Mouse (Mus musculus): ENCODE data around the gene Pip5k1c. TPM values are rescaled to one million over a fixed set of nuclear protein-coding genes. Genes with fewer than 3 reads are reported as not detected.

Gene Pip5k1c
- polyA plus RNA-seq, 1 experiment from 2014 or later, result 50.1 TPM

GRCm38 (mm10) chr10:81257158-81258039 is 35.4 kb upstream of the Pip5k1c start:
- ATAC-seq (ENCODE audit: insufficient number of reproducible peaks, insufficient read depth, low FRiP score, low read depth), result no peak
- Histone ChIP-seq H3K36me3 (ENCODE audit: control insufficient read depth, insufficient read depth, low read length) (no peaks in the 10 kb centered on the region), H3K4me3 (ENCODE audit: low read depth, low read length) (peak overlapping the region; percentile 43), H3K27me3 (ENCODE audit: control insufficient read depth, insufficient read depth, low read length) (peaks cover 28% of the 10 kb centered on the region), H3K4me1 (ENCODE audit: control insufficient read depth, insufficient read depth, low read length) (peaks cover 8% of the 10 kb centered on the region; the same call in 1 of the 2 replicates), H3K4me2 (replicated peaks; ENCODE audit: low read depth, low read length) (peak overlapping the region; percentile 76), H3K9ac (replicated peaks; ENCODE audit: low read depth, low read length) (peak overlapping the region; percentile 28; the same call in 1 of the 2 replicates), H3K9me3 (ENCODE audit: control insufficient read depth, low read depth, low read length) (peaks cover 6% of the 10 kb centered on the region; the same call in 1 of the 2 replicates), H3K27ac (ENCODE audit: low read length) (no peak overlapping the region)
- 2% methylated on average over 61 of the region's 62 CpGs for WGBS

GRCm38 (mm10) chr10:81259225-81259884 is 33.4 kb upstream of the Pip5k1c start:
- peaks cover 11% of the 10 kb centered on the region; the same call in 1 of the 2 replicates for H3K36me3 ChIP-seq (ENCODE audit: control insufficient read depth, insufficient read depth, low read length)
- ATAC-seq (ENCODE audit: insufficient number of reproducible peaks, insufficient read depth, low FRiP score, low read depth), result no peak
- H3K4me3 ChIP-seq (ENCODE audit: low read depth, low read length), result no peak overlapping the region
- no peak overlapping the region for H3K27ac ChIP-seq (ENCODE audit: low read length)
- 45% methylated on average over 21 of the region's 21 CpGs for WGBS
- H3K9ac ChIP-seq (replicated peaks; ENCODE audit: low read depth, low read length), result no peak overlapping the region
- H3K4me2 ChIP-seq (replicated peaks; ENCODE audit: low read depth, low read length), result no peak overlapping the region
- peaks cover 19% of the 10 kb centered on the region for H3K27me3 ChIP-seq (ENCODE audit: control insufficient read depth, insufficient read depth, low read length)
- H3K9me3 ChIP-seq (ENCODE audit: control insufficient read depth, low read depth, low read length), result peaks cover 6% of the 10 kb centered on the region; the same call in 1 of the 2 replicates
- peaks cover 8% of the 10 kb centered on the region; the same call in 1 of the 2 replicates for H3K4me1 ChIP-seq (ENCODE audit: control insufficient read depth, insufficient read depth, low read length)

GRCm38 (mm10) chr10:81261025-81261424 is 31.7 kb upstream of the Pip5k1c start:
- no peak for ATAC-seq (ENCODE audit: insufficient number of reproducible peaks, insufficient read depth, low FRiP score, low read depth)
- peaks cover 6% of the 10 kb centered on the region; the same call in 1 of the 2 replicates for H3K9me3 ChIP-seq (ENCODE audit: control insufficient read depth, low read depth, low read length)
- H3K4me3 ChIP-seq (ENCODE audit: low read depth, low read length), result no peak overlapping the region
- H3K27ac ChIP-seq (ENCODE audit: low read length), result no peak overlapping the region
- H3K4me1 ChIP-seq (ENCODE audit: control insufficient read depth, insufficient read depth, low read length), result peaks cover 8% of the 10 kb centered on the region; the same call in 1 of the 2 replicates
- peaks cover 24% of the 10 kb centered on the region; the same call in 1 of the 2 replicates for H3K36me3 ChIP-seq (ENCODE audit: control insufficient read depth, insufficient read depth, low read length)
- H3K27me3 ChIP-seq (ENCODE audit: control insufficient read depth, insufficient read depth, low read length), result peaks cover 19% of the 10 kb centered on the region
- no peak overlapping the region for H3K4me2 ChIP-seq (replicated peaks; ENCODE audit: low read depth, low read length)
- no peak overlapping the region for H3K9ac ChIP-seq (replicated peaks; ENCODE audit: low read depth, low read length)
- 97% methylated on average over 4 of the region's 4 CpGs for WGBS

GRCm38 (mm10) chr10:81265540-81265939 is 27.2 kb upstream of the Pip5k1c start:
- Histone ChIP-seq H3K4me1 (ENCODE audit: control insufficient read depth, insufficient read depth, low read length) (peaks cover 6% of the 10 kb centered on the region), H3K27ac (ENCODE audit: low read length) (no peak overlapping the region), H3K27me3 (ENCODE audit: control insufficient read depth, insufficient read depth, low read length) (no peaks in the 10 kb centered on the region), H3K4me2 (replicated peaks; ENCODE audit: low read depth, low read length) (peak overlapping the region; percentile 60), H3K9ac (replicated peaks; ENCODE audit: low read depth, low read length) (no peak overlapping the region), H3K36me3 (ENCODE audit: control insufficient read depth, insufficient read depth, low read length) (peaks cover 24% of the 10 kb centered on the region; the same call in 1 of the 2 replicates), H3K9me3 (ENCODE audit: control insufficient read depth, low read depth, low read length) (peaks cover 3% of the 10 kb centered on the region; the same call in 1 of the 2 replicates), H3K4me3 (ENCODE audit: low read depth, low read length) (no peak overlapping the region; the same call in 1 of the 2 replicates)
- WGBS, result 94% methylated on average over 8 of the region's 8 CpGs
- ATAC-seq (ENCODE audit: insufficient number of reproducible peaks, insufficient read depth, low FRiP score, low read depth), result no peak

- peaks cover 6% of the 10 kb centered on the region for H3K4me1 ChIP-seq (ENCODE audit: control insufficient read depth, insufficient read depth, low read length)
- H3K27me3 ChIP-seq (ENCODE audit: control insufficient read depth, insufficient read depth, low read length), result no peaks in the 10 kb centered on the region
- H3K4me2 ChIP-seq (replicated peaks; ENCODE audit: low read depth, low read length), result peak within 1 kb of the TSS; percentile 81
- H3K27ac ChIP-seq (ENCODE audit: low read length), result peak within 1 kb of the TSS; percentile 77; the same call in 1 of the 2 replicates
- under 1% methylated on average over 48 of the region's 48 CpGs for WGBS
- H3K9me3 ChIP-seq (ENCODE audit: control insufficient read depth, low read depth, low read length), result no peaks in the 10 kb centered on the region
- H3K9ac ChIP-seq (replicated peaks; ENCODE audit: low read depth, low read length), result peak within 1 kb of the TSS; percentile 56
- ATAC-seq (ENCODE audit: insufficient number of reproducible peaks, insufficient read depth, low FRiP score, low read depth), result peak; percentile 94
- H3K4me3 ChIP-seq (ENCODE audit: low read depth, low read length), result peak within 1 kb of the TSS; percentile 69
- peaks cover 28% of the 10 kb centered on the region; the same call in 1 of the 2 replicates for H3K36me3 ChIP-seq (ENCODE audit: control insufficient read depth, insufficient read depth, low read length)
Measured at GRCm38 (mm10) chr10:81266211-81267105, 26.3 kb upstream of the Pip5k1c start, which contains the start of the genes Mrpl54 and Apba3. TSS of gene Mrpl54 (minus strand) at chr10:81266934. TSS of gene Apba3 (plus strand) at chr10:81266960.

GRCm38 (mm10) chr10:81268056-81268455 is 24.7 kb upstream of the Pip5k1c start:
- 3% methylated on average over 23 of the region's 23 CpGs for WGBS

GRCm38 (mm10) chr10:81268643-81269412 is 23.9 kb upstream of the Pip5k1c start:
- peaks cover 44% of the 10 kb centered on the region for H3K36me3 ChIP-seq (ENCODE audit: control insufficient read depth, insufficient read depth, low read length)
- no peaks in the 10 kb centered on the region for H3K27me3 ChIP-seq (ENCODE audit: control insufficient read depth, insufficient read depth, low read length)
- peak overlapping the region; percentile 52; the same call in 1 of the 2 replicates for H3K27ac ChIP-seq (ENCODE audit: low read length)
- H3K9ac ChIP-seq (replicated peaks; ENCODE audit: low read depth, low read length), result peak overlapping the region; percentile 83
- H3K4me1 ChIP-seq (ENCODE audit: control insufficient read depth, insufficient read depth, low read length), result peaks cover 6% of the 10 kb centered on the region
- peak overlapping the region; percentile 69 for H3K4me3 ChIP-seq (ENCODE audit: low read depth, low read length)
- H3K9me3 ChIP-seq (ENCODE audit: control insufficient read depth, low read depth, low read length), result no peaks in the 10 kb centered on the region
- 81% methylated on average over 16 of the region's 16 CpGs for WGBS
- ATAC-seq (ENCODE audit: insufficient number of reproducible peaks, insufficient read depth, low FRiP score, low read depth), result no peak
- H3K4me2 ChIP-seq (replicated peaks; ENCODE audit: low read depth, low read length), result peak overlapping the region; percentile 81

More at GRCm38 (mm10) chr10:81268056-81268455, 24.7 kb upstream of the Pip5k1c start:
- Histone ChIP-seq H3K9ac (replicated peaks; ENCODE audit: low read depth, low read length) (peak overlapping the region; percentile 83), H3K36me3 (ENCODE audit: control insufficient read depth, insufficient read depth, low read length) (peaks cover 44% of the 10 kb centered on the region), H3K9me3 (ENCODE audit: control insufficient read depth, low read depth, low read length) (no peaks in the 10 kb centered on the region), H3K4me3 (ENCODE audit: low read depth, low read length) (peak overlapping the region; percentile 69), H3K27ac (ENCODE audit: low read length) (peak overlapping the region; percentile 52; the same call in 1 of the 2 replicates), H3K4me2 (replicated peaks; ENCODE audit: low read depth, low read length) (peak overlapping the region; percentile 81), H3K4me1 (ENCODE audit: control insufficient read depth, insufficient read depth, low read length) (peaks cover 6% of the 10 kb centered on the region), H3K27me3 (ENCODE audit: control insufficient read depth, insufficient read depth, low read length) (no peaks in the 10 kb centered on the region)
- ATAC-seq (ENCODE audit: insufficient number of reproducible peaks, insufficient read depth, low FRiP score, low read depth), result peak; percentile 26; the same call in 1 of the 2 replicates

All from stomach, embryonic 14.5 days (tissue).